Comparison of ENCODE assay signal across 8 mouse cellular contexts in the genomic region with DNA sequence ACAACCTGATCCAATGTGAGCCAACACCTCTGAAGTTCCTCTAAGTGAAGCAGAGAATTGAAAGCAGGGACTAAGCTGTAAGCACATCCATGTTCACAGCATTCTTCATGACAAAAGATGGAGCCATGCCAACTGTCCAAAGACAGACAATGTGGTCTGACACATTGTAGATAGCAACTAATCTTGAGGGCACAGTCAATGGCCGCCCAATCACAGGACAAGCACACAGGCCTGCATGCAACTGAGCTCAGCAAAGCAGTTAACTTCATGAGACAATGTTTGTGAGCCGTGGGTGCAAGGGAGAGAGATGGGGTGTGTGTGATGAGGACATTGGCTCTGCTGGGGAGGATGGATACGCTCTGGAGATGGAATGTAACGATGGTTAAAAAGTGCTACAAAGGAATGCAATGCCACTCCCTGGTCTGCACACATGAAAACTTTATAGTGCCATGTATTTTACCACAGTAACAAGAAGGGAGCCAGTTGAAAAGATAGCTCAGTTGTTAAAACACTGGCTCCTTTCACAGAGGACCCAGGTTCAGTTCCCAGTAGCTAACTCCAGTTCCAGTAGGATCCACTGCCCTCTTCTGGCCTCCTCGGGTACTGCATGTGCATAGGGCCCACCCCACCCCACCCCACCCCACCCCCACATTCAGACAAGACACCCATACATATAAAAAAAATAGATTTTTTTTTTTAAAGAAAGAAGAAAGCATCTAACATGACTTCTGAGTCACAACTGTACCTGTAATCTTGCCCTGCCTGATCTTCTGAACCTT. TPM values are rescaled to one million over a fixed set of nuclear protein-coding genes. Genes with fewer than 3 reads are reported as not detected.
A peak's percentile ranks its signal among the peaks of the same experiment; 100 is the strongest.
DNase-seq lines count a peak whose midpoint lies in the region; ATAC-seq and TF ChIP-seq lines count a peak whose summit lies in the region.

No protein-coding gene starts in this region.

- peaks cover 3% of the 10 kb centered on the region; the same call in 1 of the 2 replicates for H3K36me3 ChIP-seq in intestine, postnatal 0 days (ENCODE audit: control insufficient read depth, insufficient read depth)
- H3K36me3 ChIP-seq in intestine, embryonic 15.5 days = no peaks in the 10 kb centered on the region

- DNase-seq in CD8-positive naive resting alpha-beta T cell, adult 2 months (ENCODE audit: low read depth in 2 of 2, low spot score in 2 of 2) = peak; percentile 42 to 53
- no peak for DNase-seq in embryo, embryonic 10.5 days (ENCODE audit: low spot score)
- DNase-seq in layer of hippocampus, postnatal 36 days = no peak
- no peak for DNase-seq in layer of hippocampus, postnatal 25 days (ENCODE audit: extremely low spot score in 1 of 2, low spot score in 1 of 2)

- no peaks in the 10 kb centered on the region for H3K4me1 ChIP-seq in intestine, postnatal 0 days (replicated peaks; ENCODE audit: control insufficient read depth, insufficient read depth, low read length)
- no peaks in the 10 kb centered on the region for H3K4me1 ChIP-seq in intestine, embryonic 15.5 days (replicated peaks)
- no peaks in the 10 kb centered on the region for H3K4me1 ChIP-seq in cortical plate, adult 2 months (ENCODE audit: control insufficient read depth, insufficient read depth, low read length)

- no peak for TF ChIP-seq POLR2A in cortical plate, adult 2 months (IDR thresholded peaks at IDR 0.05; ENCODE audit: extremely low read depth, insufficient read depth, low read length)

- no peak for ATAC-seq in intestine, postnatal 0 days
- ATAC-seq in intestine, embryonic 15.5 days = no peak
- ATAC-seq in megakaryocyte-erythroid progenitor cell, adult 5-6 weeks (replicated peaks; ENCODE audit: low FRiP score, low TSS enrichment, poor library complexity, severe bottlenecking) = peak; percentile 99

- no peak overlapping the region for H3K9ac ChIP-seq in intestine, postnatal 0 days (ENCODE audit: low read depth, low read length)
- H3K9ac ChIP-seq in intestine, embryonic 15.5 days = no peak overlapping the region

- no peak overlapping the region for H3K4me3 ChIP-seq in intestine, postnatal 0 days (ENCODE audit: low read depth, low read length)
- no peak overlapping the region for H3K4me3 ChIP-seq in intestine, embryonic 15.5 days (replicated peaks)
- no peak overlapping the region for H3K4me3 ChIP-seq in cortical plate, adult 2 months (ENCODE audit: insufficient read depth, low read length)

- peak; percentile 54 for TF ChIP-seq CTCF in intestine, postnatal 0 days (IDR thresholded peaks at IDR 0.05; ENCODE audit: low read depth)
- peak; percentile 26; the same call in 1 of the 2 replicates for TF ChIP-seq CTCF in cortical plate, adult 2 months (IDR thresholded peaks at IDR 0.05; ENCODE audit: extremely low read depth, insufficient read depth, low read length)

- WGBS in intestine, postnatal 0 days = 80% methylated on average over 5 of the region's 5 CpGs
- WGBS in intestine, embryonic 15.5 days = 79% methylated on average over 5 of the region's 5 CpGs

- no peaks in the 10 kb centered on the region for H3K27me3 ChIP-seq in intestine, postnatal 0 days (replicated peaks; ENCODE audit: control insufficient read depth, insufficient read depth, low read length)
- H3K27me3 ChIP-seq in intestine, embryonic 15.5 days (replicated peaks) = no peaks in the 10 kb centered on the region

- H3K9me3 ChIP-seq in intestine, postnatal 0 days (ENCODE audit: control insufficient read depth) = no peaks in the 10 kb centered on the region
- no peaks in the 10 kb centered on the region for H3K9me3 ChIP-seq in intestine, embryonic 15.5 days

- H3K4me2 ChIP-seq in intestine, postnatal 0 days (replicated peaks; ENCODE audit: low read depth) = no peak overlapping the region
- H3K4me2 ChIP-seq in intestine, embryonic 15.5 days (replicated peaks) = no peak overlapping the region

- H3K27ac ChIP-seq in intestine, postnatal 0 days (ENCODE audit: low read depth, low read length) = no peak overlapping the region
- H3K27ac ChIP-seq in intestine, embryonic 15.5 days = no peak overlapping the region
- H3K27ac ChIP-seq in cortical plate, adult 2 months (ENCODE audit: insufficient read depth, low read length) = no peak overlapping the region

RNA-seq across cellular contexts. Expression of a gene that starts 31.3 kb away (rescaled TPM):
- polyA plus RNA-seq in intestine, postnatal 0 days (2015; fragmentation: Nextera tagmentation; extraction: Ambion mirVana) = 2.8 TPM in 2 replicates
- 18.2 and 19.4 TPM in 2 replicates for polyA plus RNA-seq in intestine, embryonic 15.5 days (2015; fragmentation: Nextera tagmentation; extraction: Ambion mirVana)
- polyA plus RNA-seq in cortical plate, adult 2 months (2012; rRNA removed) = 17.2 and 19.6 TPM in 2 replicates
- total RNA-seq in megakaryocyte-erythroid progenitor cell, adult 5-6 weeks (2014; fragmentation: Nextera tagmentation) = 135 and 191 TPM in 2 replicates
- 76.4 and 185 TPM in 2 replicates for total RNA-seq in megakaryocyte-erythroid progenitor cell, adult 5-6 weeks (2017)
- 10 to 100 TPM; 19.1 to 24.7 TPM for total RNA-seq in layer of hippocampus, postnatal 36 days (2021)
- total RNA-seq in layer of hippocampus, postnatal 25 days (2021) = 10 to 100 TPM; 17.8 to 23.4 TPM

Comparison
In these comparisons a context has a peak if more than half of its experiments do, and no peak if none do; other contexts are left out.
1. DNase-seq: peak in CD8-positive naive resting alpha-beta T cell, adult 2 months (2 of 2); none in embryo, embryonic 10.5 days (single experiment), layer of hippocampus, postnatal 36 days (0 of 2) and layer of hippocampus, postnatal 25 days (0 of 2).